Mouse (Mus musculus) spleen, adult 2 months (tissue): ENCODE measurements around the gene Ywhag.

Experiments
- CTCF ChIP-seq: fragments of 200-500 bp; IDR thresholded peaks from 2 replicates; pipeline ENCODE4 v1.5.1; 2011; ENCODE audit warnings: mild to moderate bottlenecking, inconsistent platforms; ENCODE audit not compliant: insufficient read depth, insufficient read length, insufficient replicate concordance; ENCODE audit errors: extremely low read depth
- POLR2A ChIP-seq: fragments of 200-500 bp; IDR thresholded peaks from 2 replicates; pipeline ENCODE4 v1.6.1; 2011; ENCODE audit warnings: low read depth, low read length, inconsistent platforms

DNA sequence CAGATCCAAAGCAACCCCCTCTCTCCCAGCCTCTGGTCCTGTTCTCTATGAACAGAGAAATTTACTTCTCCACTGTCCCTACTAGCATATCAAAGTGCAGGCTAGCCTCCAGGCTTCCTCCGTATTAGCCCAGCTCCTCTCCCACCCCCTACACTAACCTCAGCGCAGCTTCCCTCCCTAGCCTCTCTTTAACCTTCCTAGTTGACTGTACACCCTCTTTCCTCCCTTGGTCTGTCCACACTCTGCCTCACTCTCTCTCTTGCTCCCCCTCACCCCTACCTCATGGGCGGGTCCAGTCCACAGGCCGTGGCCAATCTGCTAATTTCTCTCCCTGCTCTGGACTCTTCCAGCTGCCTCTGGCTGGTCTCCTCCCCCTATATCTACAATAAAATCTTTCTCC is 44.1 kb downstream of the Ywhag start:
- no peak for TF ChIP-seq CTCF
- TF ChIP-seq POLR2A: no peak
